Mouse (Mus musculus) retina, embryonic 14.5 days (tissue): Measurements from ENCODE around the gene Stub1.
"Not testable (repeated sequence)": the region's sequence is repeated elsewhere in the genome, so short reads cannot be mapped to it uniquely, and the experiment has no call there.

ENCODE experiments used
- DNase-seq: peaks from one replicate; pipeline ENCODE4 v3.0.0-alpha.2; 2015; ENCODE audit warnings: low spot score

Stub1 gene

DNA sequence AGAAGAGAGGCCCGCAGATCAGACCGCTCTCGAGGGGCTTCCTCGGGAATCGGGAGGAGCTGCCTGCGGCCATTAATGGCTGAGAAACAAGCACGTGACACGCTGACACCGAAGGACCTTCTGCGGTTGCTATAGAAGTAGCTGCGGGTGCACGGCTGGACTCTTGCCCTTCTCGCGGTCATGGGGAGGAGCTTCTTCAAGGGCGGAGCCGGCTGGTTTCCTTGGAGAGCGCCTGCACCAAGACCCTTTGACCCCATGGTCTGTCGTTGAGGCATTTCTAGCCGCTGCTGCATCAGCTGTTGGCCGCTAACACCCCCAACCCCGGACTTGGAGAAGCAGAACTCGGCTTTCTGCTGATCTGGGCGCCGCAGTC, at the start of gene Stub1:
Stub1 (minus strand) TSS at position 114 of the 373 bp plus-strand sequence.
- DNase-seq: peak; percentile 92

DNA sequence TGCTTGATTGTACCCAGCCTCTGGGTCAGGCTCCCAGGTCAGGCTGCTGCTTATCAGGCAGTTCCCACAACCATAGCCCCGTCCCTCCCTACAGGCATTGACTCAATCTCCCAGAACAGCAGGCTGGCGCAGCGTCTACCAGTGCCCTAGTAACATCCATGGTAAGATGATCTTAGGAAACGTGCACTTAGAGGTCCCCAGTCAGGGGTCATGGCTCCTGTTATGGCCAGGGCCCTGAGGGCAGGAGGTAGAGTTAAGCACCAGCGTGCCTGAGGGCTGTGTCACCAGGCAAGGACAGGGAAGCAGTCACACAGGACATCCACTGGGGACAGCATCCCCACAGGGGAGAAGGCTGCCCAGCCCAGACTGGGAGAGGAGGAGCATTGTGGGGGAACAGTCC, 49.1 kb upstream of the Stub1 start:
- DNase-seq: no peak

DNA sequence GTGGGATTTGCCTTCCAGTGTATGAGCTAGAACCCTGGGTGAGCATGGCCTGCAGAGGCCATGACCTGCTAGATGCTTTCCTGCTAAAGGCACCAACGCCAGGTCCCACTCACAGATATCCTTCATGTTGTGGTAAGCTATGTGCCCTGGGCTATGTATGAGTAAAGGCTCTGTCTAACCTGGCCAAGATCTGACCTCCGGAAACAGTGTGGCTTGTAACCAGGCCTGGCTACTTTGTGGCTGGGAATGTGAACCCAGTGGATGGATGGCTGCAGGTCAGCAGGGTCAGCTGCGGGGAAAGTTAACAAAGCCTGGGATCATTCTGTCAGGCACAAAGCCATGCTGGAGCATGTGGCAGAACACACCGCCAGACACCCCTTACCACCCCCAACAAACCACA, 48.5 kb upstream of the Stub1 start:
- DNase-seq: no peak

DNA sequence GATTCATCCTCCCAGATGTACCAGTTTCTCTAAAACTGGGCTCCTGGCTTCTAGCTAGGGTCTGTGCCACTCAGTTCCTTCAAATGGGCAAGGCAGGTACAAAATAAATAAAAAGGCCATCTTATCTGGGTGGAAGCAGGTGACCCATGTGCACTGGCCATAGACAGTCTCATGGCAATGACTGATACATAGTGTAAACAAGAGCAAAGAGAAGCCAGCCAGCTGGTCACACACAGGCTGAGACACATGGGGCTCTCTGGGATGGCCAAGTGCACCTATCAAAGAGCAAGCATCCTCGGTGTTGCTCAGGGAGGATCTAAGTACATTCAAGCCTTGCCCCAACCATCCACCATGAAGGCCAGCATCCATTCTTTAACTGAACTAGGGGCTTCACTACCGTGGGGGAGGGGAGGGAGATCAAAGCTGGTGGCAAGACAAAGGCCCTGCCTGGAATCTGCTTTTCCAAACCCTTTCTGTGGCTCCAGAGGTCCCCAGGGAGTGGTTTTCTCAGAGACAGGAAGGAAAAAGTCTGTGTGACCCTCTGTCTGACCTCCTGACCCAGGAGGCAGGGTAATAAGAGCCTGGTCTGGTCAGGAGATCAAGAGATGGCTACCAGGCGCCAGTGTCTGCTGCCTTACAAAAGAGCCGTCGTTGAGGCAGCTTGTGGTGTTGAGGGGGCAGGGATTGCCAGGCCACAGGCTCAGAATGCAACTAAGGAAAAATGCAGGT, 47.9 kb upstream of the Stub1 start:
- DNase-seq: no peak

DNA sequence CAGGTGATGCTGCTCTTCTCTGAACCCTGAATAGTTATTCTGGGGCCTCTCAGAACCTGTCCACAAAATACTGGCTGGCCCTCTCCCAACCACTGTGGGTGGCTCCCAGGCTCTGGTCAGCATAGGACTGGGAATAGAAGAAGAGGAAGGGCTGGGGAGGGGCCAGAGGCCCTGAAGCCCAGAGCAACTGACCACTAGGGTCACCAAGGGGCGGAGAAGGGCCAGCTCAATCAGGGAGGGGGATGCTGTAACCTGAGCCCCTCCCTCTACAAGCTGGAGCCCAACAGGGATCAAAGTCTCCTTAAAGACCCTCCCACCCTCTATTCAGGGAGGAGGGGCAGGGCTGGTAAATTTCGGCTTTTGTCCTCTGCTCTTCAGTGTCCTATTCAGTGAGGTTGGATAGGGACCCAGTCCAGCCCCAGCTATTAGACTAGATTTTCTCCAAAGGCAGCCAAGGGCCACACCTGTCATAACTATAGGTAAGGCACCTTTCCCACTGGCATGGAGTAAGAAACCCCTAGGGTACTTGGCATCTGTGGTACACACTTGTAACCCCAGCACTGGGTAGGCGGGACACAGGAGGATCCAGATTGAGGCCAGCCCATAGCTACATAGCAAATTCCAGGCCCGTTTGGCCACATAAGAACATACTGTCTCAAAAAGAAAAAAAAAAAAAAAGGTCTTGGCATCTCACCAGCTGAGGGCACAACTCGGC, 47.1 kb upstream of the Stub1 start, which contains the start of gene Wfikkn1:
Wfikkn1 (minus strand) TSS at position 663 of the 715 bp plus-strand sequence.
- DNase-seq: no peak

DNA sequence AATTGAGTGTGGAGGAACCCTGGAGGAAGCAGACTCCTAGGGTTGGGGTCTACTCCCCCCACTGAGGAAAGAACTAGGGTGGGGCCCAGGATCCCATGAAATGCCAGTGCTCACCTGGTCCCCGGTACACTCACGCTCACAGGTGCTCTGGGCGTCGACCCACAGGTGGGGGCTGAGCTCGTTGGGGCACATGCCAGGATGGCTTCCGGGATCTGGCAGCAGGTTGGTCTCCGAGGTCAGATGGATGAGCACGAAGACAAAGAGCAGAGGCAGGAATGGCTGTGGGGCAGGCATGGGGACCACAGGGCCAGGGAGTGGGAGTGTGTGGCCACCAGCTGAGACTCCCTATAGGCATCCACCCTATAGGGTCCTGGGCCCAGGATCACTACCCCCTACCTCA, 46.5 kb upstream of the Stub1 start:
- no peak for DNase-seq

DNA sequence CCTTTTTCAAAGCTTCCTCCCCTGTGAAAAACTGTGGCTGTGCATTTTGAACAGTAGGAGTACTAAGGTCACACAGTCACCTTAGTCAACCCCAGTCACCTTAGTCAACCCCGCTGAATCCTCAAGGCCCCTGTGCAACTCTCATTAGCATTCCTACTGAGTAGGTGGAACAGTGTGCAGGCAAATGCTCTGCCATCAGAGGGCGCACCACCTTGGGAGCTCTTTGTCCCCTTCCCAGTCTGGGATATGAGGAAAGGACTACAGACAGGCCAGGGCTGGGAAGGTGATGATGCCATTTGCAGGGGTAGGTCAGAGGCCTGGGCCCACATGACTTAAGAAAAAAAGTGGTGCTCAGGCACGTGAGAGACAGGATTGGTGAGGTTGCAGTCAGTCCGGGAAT, 46.1 kb upstream of the Stub1 start:
- peak; percentile 52 for DNase-seq

DNA sequence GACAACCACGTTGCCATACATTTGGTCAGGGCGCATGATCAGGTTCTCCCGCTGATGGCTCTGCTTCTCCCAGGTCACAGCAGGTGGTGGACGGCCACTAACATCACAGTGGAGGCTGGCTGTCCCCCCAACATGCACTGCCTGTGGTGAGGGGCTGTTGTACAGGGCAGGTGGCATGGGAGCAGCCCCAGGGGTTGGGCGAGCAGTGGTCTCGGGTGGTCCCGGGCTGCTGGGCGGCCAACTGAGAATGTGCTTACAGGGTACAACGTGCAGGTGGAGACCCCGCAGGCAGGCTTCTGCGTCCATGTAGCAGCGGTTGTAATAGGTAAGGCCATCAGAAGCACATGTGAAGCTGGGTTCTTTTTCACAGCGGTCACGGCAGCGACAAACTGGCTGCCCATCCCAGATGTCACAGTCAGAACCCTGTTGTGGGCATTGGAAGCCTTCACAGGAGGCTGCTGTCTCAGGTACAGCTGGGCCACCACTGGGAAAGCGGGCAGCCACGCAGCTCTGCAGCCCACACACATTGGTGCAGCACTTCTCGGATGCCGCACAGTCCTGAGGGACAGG, 45.5 kb upstream of the Stub1 start:
- no peak for DNase-seq

DNA sequence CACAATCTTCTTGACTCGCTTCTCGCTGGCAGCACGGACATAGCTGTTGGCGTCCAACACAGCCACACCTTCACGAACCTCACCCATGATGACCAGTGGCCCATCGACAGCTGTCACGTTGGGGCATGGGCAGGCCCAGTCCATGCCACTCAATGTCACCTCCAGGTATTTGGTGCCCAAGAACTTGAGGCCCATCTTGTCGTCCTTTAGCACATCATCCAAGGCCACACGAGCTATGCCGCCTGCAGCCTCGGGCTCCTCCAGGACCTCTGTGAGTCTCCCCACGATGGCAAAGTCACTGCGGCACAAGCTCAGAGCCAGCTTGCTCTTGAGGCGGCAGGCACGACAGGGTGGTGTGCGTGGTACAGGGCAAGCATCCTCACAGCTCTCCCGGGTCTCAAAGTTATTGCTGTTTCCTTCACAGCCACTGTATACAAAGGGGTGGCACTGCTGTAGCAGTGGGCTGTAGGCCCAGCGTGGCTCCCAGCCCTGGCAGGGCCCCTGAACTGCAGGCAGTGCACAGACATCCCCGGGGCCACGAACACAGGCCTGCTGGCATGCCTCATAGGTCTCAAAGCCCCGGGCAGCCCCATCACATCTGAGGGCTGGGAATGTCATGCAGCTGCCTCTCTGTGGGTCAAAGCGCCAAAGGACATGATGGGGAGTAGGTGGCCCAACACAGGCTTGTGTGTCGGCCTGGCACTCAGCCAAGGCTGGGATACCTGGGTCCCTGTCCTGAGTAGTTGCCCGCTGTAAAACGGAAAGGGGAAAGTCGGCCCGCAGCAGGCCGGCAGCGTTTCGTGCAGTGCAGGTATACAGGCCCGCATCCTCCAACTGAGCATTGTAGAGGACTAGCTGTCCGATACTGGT, 44.8 kb upstream of the Stub1 start:
- DNase-seq: no peak

DNA sequence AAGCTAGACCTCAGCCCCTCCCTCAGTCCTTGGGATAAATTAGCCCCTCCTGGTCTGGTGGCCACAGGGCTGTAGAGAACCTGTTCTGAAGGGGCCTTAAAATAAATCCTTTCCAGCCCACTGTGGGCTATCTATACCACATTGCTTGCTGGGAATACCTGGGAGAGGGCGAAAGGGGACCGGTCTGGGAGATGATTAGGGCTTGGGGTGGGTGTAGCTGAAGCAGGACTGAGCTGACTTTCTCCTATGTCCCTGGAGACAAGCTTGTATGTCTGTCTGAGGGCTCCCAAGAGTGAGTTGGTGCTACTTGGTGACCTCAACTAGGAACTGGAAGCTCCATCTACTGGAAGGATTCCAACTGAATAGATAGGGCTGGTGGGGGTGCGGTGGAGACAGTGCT, 43.8 kb upstream of the Stub1 start:
- no peak for DNase-seq

DNA sequence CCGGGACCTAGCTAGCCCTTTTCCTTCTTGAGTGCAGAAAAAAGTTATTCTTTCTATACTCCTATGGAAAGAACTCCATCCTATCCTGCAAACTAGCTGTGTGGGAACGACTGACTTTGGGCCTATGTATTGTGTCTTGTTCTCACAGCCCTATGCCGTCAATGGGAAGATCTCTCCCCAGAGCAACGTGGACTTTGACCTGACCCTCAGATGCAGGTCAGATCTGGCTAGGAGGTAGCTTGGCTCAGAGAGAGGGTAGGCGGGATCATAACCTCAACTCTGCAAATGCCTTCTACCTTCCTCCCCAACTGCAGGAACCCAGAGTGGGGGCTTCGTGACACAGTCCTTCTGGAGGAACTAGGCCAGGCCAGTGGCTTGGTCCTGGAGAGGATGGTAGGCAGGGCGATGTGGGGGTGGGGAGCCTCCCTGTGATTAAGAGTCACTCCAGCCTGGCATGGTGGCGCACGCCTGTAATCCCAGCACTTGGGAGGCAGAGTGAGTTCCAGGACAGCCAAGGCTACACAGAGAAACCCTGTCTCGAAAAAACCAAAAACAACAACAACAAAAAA, 43.2 kb upstream of the Stub1 start:
- DNase-seq: no peak

DNA sequence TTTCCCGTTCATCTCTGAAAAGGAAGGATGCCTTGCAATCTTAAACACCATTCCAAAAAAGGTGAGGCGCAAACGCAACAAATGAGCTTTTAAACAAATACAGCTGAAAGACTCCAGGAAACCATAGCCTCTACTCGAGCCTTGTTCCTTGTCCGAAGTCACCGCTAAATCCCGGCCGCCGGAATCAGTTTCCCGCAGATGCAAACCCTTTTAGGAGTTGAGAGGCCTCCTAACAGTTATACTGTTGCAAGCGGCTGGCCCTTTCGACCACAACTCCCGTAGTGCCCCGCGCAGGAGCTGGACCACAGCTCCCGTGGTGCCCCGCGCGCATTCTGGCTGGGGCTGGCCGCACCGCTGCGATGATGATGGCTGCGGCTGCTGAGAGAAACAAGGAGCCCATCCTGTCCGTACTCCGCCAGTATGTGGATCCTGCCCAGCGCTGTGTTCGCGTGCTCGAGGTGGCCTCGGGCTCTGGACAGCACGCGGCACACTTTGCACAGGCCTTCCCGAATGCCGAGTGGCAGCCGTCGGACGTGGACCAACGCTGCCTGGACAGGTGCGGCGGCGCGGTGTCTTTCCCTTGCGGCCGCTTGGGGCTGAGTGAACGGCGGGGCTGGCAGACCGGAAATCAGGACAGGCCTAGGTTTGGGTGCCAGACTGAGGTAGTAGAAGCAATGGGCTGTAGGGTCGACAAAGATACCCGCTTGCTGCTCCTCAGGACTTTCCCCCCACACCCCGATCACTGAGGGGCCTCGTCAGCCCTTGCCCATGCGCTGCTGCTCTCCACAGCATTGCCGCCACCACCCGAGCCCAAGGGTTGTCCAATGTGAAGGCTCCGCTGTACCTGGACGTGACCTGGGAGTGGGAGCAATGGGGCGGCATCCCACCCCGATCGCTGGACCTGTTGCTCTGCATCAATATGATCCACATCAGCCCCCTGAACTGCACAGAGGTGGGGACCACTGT, 42.2 kb upstream of the Stub1 start:
- DNase-seq: peak; percentile 89

DNA sequence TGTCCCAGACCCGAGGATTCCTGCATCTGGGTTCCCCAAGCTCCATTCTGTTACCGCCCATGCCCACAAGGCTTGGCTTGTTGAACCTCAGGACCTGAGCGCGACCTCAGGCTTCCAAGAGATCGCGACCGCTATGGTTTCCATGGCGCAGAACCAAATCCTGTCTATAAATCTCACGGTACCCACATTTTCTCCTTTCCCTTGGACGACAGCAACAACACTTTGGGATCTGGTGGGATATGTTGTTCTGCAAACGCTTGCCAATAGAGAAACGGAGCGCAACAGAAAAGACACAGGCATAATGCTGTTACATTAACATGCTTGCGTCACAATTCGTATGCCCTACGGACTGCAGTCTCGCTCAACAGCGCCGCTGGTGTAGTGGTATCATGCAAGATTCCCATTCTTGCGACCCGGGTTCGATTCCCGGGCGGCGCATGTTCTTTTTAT, 41.5 kb upstream of the Stub1 start, which contains the start of gene Mettl26:
Mettl26 (plus strand) TSS at position 354 of the 450 bp plus-strand sequence.
- DNase-seq: peak; percentile 94

DNA sequence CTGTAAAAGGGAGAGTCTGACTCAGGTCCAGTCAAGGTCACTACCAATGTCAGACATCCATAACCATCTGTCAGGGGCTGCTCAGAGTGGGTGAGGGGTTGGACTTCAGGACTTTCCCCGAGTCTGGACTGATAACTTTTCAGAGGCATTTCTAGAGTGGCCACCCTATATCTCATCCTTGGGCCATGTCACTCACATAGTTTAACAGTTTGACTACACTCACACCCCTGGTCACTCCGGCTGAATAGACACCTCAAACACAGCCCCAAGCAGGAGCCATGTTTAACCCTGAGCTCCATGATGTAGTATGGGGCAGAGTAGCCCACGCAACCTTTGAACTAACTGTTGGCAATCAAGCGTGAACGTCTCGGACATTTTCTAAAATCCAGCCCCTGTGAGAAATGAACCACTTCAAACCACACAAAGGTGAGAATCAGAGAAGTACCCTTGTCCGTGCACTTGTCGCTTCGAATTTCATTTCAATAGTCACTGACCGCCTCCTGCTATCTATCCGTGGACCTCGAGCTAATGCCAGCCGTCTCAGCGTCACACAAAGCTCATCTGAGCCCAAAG, 41.0 kb upstream of the Stub1 start:
- no peak for DNase-seq

DNA sequence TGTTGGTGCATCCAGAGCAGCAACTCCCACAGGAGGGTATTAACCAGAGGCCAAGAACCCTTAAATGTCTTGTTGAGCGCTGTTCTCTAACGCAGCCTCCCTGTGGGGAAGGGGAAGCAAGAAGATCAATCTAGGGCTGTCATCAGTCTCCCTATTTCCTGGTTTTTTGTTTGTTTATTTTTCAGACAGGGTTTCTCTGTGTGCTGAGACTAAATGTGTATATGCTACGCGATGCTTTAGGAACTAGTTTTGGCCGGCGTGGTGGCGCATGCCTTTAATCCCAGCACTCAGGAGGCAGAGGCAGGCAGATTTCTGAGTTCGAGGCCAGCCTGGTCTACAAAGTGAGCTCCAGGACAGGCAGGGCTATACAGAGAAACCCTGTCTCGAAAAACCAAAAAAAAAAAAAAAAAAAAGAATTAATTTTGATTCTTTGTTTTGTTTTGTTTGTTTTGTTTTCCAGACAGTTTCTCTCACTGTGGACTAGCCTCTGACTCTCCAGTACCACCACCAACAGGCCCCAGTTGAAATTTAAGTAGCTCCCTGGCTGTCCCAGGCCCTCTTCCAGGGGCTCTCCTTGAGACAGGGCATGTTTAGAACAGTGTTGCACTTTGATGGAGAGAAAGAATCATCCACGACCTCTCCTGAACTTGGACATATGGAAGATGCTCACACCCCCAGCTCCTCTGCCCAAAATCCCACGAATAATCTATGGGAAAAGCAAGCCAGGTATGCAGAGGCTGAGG, 40.4 kb upstream of the Stub1 start:
- DNase-seq: no peak

DNA sequence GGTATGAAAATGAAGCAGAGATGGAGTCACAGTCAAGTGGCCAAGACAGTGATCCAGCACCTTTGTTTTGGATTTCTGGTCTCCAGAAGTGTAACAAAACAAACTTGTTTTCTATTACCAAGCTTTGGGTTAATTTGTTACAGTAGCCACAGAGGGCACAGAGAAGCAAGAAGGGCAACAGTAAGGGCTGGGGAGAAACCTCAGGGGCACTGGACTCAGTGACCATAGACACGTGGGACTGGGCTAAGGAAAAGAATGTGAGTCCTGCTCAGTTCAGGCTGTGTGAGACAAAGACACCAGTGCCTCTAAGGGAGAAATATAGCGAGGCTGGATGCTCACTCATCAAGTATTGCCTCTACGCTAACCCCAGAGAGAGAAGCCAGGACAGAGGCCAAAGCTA, 39.5 kb upstream of the Stub1 start:
- DNase-seq: no peak

DNA sequence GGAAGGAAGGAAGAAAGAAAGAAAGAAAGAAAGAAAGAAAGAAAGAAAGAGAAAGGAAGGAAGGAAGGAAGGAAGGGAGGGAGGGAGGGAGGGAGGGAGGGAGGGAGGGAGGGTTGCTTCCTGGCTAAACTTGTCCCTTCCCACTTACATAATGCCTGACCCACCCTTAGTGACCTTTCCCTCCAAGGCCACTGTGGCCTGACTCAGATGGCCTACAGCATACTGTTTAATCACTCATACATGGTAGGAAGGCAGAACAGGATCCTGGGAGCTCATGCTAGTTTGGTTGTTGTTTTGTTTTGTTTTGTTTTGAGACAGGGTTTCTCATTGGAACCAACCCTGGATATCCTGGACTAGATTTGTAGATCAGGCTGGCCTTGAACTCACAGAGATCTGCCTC, 38.4 kb upstream of the Stub1 start:
- DNase-seq: not testable (repeated sequence)

DNA sequence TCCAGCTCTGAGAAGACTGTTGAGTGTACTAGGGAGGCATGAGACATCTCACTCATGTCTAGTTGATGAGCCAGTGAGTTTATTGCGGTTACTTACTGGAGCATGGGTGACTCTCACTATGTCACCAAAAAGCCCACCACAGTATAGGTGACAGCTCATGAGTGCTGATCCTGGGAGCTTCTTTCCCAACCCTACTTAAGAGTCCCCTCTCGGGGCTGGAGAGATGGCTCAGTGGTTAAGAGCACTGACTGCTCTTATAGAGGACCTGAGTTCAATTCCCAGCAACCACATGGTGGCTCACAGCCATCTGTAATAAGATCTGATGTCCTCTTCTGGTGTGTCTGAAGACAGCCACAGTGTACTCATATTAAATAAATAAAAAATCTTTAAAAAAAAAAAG, 36.8 kb upstream of the Stub1 start:
- DNase-seq: no peak

DNA sequence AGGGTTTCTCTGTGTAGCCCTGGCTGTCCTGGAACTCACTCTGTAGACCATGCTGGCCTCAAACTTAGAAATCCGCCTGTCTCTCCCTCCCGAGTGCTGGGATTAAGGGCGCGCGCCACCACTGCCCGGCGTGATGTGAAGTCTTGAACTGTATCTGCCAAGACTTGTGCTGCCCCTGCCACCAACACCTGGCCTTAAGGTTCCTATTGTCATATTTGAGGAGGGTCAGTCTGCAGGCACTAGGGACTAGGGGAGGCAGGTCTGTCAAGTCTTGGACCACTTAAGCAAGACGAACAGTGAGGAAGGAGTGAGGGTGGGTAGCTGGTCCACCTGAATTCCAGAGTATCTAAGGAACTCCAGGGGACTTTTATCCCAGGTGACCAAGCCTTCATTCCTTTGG, 36.3 kb upstream of the Stub1 start:
- DNase-seq: no peak
